8 mouse cellular contexts compared by ENCODE assay signal in genomic region chr17:23726758-23727142, GRCm38 (mm10). TPM values are rescaled to one million over a fixed set of nuclear protein-coding genes. Genes with fewer than 3 reads are reported as not detected.
A peak's percentile ranks its signal among the peaks of the same experiment; 100 is the strongest.
DNase-seq lines count a peak whose midpoint lies in the region; ATAC-seq lines count a peak whose summit lies in the region.

No protein-coding gene starts in this region.

- H3K36me3 ChIP-seq in forebrain, embryonic 12.5 days (replicated peaks) = no peaks in the 10 kb centered on the region
- H3K36me3 ChIP-seq in megakaryocyte, embryonic 14.5 days (replicated peaks; ENCODE audit: low read length) = no peaks in the 10 kb centered on the region

- under 1% methylated on average over 20 of the region's 20 CpGs for WGBS in forebrain, embryonic 12.5 days

- intact Hi-C loops in heart, postnatal 36 days (cut with DNase I) = loop anchor here (1.0 kb wide), 1 partner anchor 14 kb away; the partner anchor contains the start of gene Paqr4
- intact Hi-C loops in left cerebral cortex, postnatal 14 days (cut with DNase I) = no loop called here

- peak; percentile 53 for ATAC-seq in frontal cortex, adult (ENCODE audit: low TSS enrichment)
- ATAC-seq in cerebellum, adult (ENCODE audit: insufficient number of reproducible peaks, low FRiP score, low TSS enrichment) = peak; percentile 73
- ATAC-seq in forebrain, embryonic 12.5 days (ENCODE audit: low FRiP score) = peak; percentile 85

- peak overlapping the region; percentile 80 for H3K9ac ChIP-seq in forebrain, embryonic 12.5 days

- H3K4me2 ChIP-seq in forebrain, embryonic 12.5 days = peak overlapping the region; percentile 88

- DNase-seq in frontal cortex, postnatal 25 days (ENCODE audit: low spot score in 2 of 2) = no peak
- peak; percentile 75 to 81 for DNase-seq in heart, postnatal 36 days
- DNase-seq in left cerebral cortex, postnatal 14 days (ENCODE audit: low spot score in 2 of 2) = peak; percentile 60 to 72
- peak; percentile 71 for DNase-seq in skeletal muscle tissue, adult 2 months (ENCODE audit: low read depth, low spot score)

- H3K9me3 ChIP-seq in forebrain, embryonic 12.5 days = no peaks in the 10 kb centered on the region
- H3K9me3 ChIP-seq in megakaryocyte, embryonic 14.5 days = no peaks in the 10 kb centered on the region

- peak overlapping the region; percentile 70 for H3K27ac ChIP-seq in forebrain, embryonic 12.5 days

- H3K4me1 ChIP-seq in forebrain, embryonic 12.5 days = peaks cover 14% of the 10 kb centered on the region
- peaks cover 29% of the 10 kb centered on the region for H3K4me1 ChIP-seq in megakaryocyte, embryonic 14.5 days

- H3K27me3 ChIP-seq in forebrain, embryonic 12.5 days = peaks cover 5% of the 10 kb centered on the region; the same call in 1 of the 2 replicates
- H3K27me3 ChIP-seq in megakaryocyte, embryonic 14.5 days (replicated peaks) = peaks cover 8% of the 10 kb centered on the region

- H3K4me3 ChIP-seq in forebrain, embryonic 12.5 days (replicated peaks) = peak overlapping the region; percentile 92
- peak overlapping the region; percentile 94 for H3K4me3 ChIP-seq in megakaryocyte, embryonic 14.5 days (replicated peaks)

RNA-seq across cellular contexts. Expression of gene Pkmyt1, which starts 0.6 kb away (rescaled TPM):
- 47.3 and 49.6 TPM in 2 replicates for polyA plus RNA-seq in forebrain, embryonic 12.5 days (2016; fragmentation: Nextera tagmentation; extraction: Ambion mirVana)
- total RNA-seq in heart, postnatal 36 days (2021) = 1 to 10 TPM; 1.2 to 1.6 TPM
- 1 to 10 TPM; 3.3 to 5.7 TPM for total RNA-seq in left cerebral cortex, postnatal 14 days (2021)
- 43.9 and 71.2 TPM in 2 replicates for polyA plus RNA-seq in megakaryocyte, embryonic 14.5 days (2012; ENCODE audit: insufficient read depth, low replicate concordance)

RNA-seq across cellular contexts. Expression of gene 1520401A03Rik, which starts 4.2 kb away (rescaled TPM):
- polyA plus RNA-seq in forebrain, embryonic 12.5 days (2016; fragmentation: Nextera tagmentation; extraction: Ambion mirVana) = 0.17 TPM in 1 of 2 replicates, not detected in the other
- total RNA-seq in heart, postnatal 36 days (2021) = not detected
- total RNA-seq in left cerebral cortex, postnatal 14 days (2021) = under 1 TPM in 1 of 2 experiments, not detected in 1; 0.37 TPM
- 0.22 TPM in 1 of 2 replicates, not detected in the other for polyA plus RNA-seq in megakaryocyte, embryonic 14.5 days (2012; ENCODE audit: insufficient read depth, low replicate concordance)

RNA-seq across cellular contexts. Expression of gene Paqr4, which starts 13.9 kb away (rescaled TPM):
- 26.4 and 30.8 TPM in 2 replicates for polyA plus RNA-seq in forebrain, embryonic 12.5 days (2016; fragmentation: Nextera tagmentation; extraction: Ambion mirVana)
- 10 to 100 TPM; 20.0 to 28.5 TPM for total RNA-seq in heart, postnatal 36 days (2021)
- 10 to 100 TPM; 54.2 to 56.8 TPM for total RNA-seq in left cerebral cortex, postnatal 14 days (2021)
- polyA plus RNA-seq in megakaryocyte, embryonic 14.5 days (2012; ENCODE audit: insufficient read depth, low replicate concordance) = 1.7 TPM in 1 of 2 replicates, not detected in the other

RNA-seq across cellular contexts. Expression of gene Kremen2, which starts 18.9 kb away (rescaled TPM):
- 1.4 and 1.6 TPM in 2 replicates for polyA plus RNA-seq in forebrain, embryonic 12.5 days (2016; fragmentation: Nextera tagmentation; extraction: Ambion mirVana)
- not detected for total RNA-seq in heart, postnatal 36 days (2021)
- total RNA-seq in left cerebral cortex, postnatal 14 days (2021) = under 1 TPM; 0.40 to 0.48 TPM
- polyA plus RNA-seq in megakaryocyte, embryonic 14.5 days (2012; ENCODE audit: insufficient read depth, low replicate concordance) = not detected in 2 replicates

RNA-seq across cellular contexts. Expression of gene Cldn9, which starts 42.9 kb away (rescaled TPM):
- 6.3 and 8.2 TPM in 2 replicates for polyA plus RNA-seq in forebrain, embryonic 12.5 days (2016; fragmentation: Nextera tagmentation; extraction: Ambion mirVana)
- not detected for total RNA-seq in heart, postnatal 36 days (2021)
- under 1 TPM in 1 of 2 experiments, not detected in 1; 0.23 TPM for total RNA-seq in left cerebral cortex, postnatal 14 days (2021)
- not detected in 2 replicates for polyA plus RNA-seq in megakaryocyte, embryonic 14.5 days (2012; ENCODE audit: insufficient read depth, low replicate concordance)

Comparison
In these comparisons a context has a peak if more than half of its experiments do, and no peak if none do; other contexts are left out.
1. DNase-seq: peak in heart, postnatal 36 days (2 of 2), left cerebral cortex, postnatal 14 days (2 of 2) and skeletal muscle tissue, adult 2 months (single experiment); none in frontal cortex, postnatal 25 days (0 of 2).
2. Peak in every context shown above with its lines, with median percentiles within 50 percentile points of each other: ATAC-seq.